Mouse (Mus musculus) embryo, embryonic 10 days (tissue): ENCODE results near the gene Trp63.
"Not testable (repeated sequence)": the region's sequence is repeated elsewhere in the genome, so short reads cannot be mapped to it uniquely, and the experiment has no call there.

Experiments
- DNase-seq: peaks from one replicate; pipeline ENCODE4 v3.0.0-alpha.2; 2015; ENCODE audit warnings: low spot score

Gene Trp63

DNA sequence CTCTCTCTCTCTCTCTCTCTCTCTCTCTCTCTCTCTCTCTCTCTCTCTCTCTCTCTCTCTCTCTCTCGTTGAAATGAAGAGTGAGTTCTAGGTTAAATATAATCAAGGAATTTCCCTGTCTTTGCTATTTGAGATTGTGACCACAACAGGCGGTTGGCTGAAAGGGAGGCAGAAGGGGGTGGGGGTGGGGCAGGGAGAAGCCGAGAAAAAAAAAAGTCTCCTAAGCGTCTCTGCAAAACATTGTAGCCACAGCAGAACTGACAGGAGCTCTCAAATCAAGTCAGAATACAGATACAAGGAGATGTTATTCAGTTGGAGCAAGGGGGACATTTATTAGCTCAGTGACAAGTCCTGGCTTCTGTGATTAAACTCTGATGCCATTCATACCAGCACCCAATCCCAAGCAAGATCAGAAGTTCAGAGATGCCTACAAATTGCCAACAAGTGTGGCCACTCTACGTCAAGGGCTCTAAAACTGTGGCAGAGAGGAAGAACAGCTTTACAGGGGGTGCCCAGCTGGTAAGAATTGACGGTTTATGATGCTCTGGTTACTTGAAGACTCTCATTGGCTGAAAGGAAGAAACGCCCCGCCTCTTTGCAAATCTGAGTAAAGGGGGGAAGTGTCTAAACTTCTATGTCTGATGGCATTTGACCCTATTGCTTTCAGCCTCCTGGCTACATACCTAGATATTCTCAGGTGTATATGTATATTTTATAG is at the start of gene Trp63:
Gene Trp63 (plus strand): TSS at position 233 of the 718 bp plus-strand sequence.
- no peak for DNase-seq

DNA sequence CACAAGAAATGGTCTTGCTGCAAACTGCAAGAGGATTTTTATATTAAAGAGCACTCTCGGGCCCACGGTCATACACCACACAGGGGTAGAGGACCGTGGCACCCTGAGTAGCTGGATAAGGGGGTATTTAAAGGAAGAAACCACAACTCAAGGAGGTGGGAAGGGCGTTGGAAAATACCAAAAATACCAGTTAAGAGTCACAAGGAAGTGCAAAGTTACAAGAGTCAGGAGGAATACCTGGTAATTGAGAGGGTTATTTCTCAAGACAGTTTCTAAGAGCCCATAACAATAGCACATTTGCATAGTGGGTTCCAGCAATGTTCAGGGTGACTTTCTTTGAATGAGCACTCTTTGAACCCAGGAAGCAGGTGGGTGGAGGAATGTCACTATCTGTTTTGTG is 38.8 kb upstream of the Trp63 start:
- DNase-seq: not testable (repeated sequence)

DNA sequence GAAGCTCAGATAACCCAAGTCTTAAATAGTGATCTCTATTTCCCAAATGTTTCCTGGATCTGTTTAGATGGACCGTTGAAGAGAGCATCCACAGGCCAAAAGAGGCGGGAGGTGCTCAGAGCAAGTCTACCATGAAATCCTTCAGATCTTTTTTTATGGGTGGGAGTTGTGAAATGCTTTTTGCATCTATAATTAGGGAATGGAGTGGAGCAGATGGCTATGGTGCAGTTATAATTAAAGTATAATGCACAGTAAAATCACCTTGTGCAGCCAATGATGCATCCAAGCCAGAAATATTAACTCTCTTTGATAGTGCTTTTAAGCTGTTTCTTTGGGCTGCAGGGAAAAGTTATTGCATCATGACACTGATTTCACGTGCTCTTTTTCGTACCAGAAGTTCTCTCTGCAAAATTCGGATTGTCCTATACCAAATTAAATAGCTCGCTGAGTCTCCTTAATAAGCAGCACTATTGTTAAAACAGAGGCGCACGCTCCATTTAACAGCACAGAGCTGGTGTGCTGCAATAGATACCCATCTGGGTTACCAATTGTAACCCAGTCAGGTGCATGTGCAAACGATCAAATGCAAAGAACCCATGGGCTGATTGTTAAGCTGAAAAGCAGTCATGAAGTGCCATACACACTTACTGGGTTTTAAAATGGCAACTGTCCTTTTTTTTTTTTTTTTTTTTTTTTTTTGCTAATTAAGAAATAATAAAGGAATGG is 22.9 kb upstream of the Trp63 start:
- no peak for DNase-seq

DNA sequence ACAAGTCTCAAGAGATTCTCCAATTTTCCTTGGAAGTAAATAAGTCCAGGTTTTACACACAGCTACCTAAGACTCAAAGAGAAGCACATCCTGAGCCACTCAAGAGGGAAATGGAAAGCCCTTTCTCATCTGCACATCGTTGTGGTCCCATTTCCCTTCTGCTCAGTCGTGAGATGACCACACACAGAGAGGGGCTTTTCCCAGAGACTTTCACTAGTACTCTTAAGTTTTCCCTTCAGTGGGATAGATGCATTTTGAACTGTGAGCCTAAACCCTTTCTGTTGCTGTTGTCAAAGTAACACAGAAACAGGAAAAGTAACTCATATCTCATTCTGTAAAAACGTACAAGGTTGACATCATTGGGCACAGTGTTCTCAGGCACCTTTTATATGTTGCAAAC is 20.4 kb upstream of the Trp63 start:
- DNase-seq: no peak

DNA sequence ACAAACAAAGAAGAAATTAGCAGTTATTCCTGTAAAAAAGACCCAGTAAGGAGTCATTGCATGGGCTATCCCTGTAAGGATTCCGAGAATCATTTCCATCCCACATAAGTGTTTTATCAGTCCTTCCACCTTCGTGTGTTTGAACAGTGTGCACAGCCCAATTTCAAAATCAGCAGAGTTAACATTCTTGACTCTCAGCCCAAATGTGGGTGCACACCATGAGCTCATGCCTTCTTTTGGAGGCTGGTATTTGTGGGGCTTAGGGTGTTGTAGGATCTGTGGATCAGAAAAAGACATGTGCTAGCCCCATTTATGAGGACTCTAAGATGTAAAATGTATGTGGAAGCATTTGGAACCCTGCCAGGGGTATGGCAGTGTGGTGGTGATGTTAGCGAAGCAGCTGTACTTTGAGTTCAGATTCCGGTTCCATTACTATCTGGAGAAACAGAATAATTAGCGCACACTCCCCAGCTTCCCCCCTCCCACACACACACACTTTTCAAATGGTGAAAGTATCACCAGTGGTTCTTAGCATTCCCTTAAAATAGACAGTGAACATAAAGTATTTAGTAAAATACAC is 9.6 kb upstream of the Trp63 start:
- DNase-seq: no peak

DNA sequence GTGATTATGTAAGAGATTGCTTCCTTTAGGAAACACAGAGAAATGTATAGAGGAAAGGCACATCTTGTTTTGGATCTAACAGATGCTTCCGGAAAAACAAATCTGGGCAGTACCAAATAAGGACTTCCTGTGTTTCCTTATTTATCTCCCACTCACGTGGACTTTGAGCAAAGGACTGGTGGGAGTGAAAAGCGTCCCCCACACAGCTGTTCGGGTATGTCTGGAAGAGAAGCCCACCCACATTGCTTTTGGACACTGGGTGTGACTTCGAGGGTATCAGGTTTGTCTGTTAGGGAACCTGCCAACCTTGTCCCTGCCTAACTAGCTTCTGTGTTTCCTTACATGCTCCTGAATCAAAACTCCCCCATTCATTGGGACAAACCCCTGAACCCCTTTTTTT is 3.2 kb upstream of the Trp63 start:
- DNase-seq: no peak

DNA sequence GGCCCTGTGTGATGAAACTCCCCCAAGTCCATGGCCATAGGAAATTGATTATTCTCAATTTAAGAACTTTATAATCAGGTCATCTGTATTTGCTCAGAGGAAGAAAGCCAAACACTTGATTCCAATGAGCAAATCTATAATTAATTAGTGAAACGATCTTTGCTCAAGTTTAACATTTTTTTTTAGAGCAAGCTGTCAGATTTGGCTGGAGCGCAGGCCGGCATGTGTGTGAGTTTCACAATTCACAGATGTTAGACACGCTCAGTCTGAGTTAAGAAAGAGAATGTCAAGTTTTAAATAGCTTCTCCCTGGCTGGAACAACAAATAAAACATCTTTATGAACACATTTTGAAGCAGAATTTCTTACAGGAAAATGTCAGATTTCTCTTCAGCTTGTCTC is 1.0 kb upstream of the Trp63 start:
- DNase-seq: no peak

DNA sequence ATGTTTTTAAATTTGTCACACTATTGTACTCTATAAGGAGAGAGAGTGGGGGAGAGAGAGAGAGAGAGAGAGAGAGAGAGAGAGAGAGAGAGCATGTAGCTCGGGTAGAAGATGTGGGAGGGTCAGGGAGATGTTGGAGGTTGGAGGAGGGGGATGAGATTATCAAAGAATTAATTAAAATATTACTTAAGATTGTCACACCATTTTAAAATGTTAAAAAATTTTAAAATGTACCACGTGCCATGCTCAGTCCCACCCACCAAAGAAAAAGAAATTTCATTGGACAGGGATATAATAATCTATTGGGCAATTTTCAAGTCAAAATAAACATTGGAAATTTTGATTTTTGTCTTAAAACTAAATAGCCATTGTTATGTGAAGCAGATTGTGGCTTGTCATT is 1.0 kb downstream of the Trp63 start:
- DNase-seq: no peak

DNA sequence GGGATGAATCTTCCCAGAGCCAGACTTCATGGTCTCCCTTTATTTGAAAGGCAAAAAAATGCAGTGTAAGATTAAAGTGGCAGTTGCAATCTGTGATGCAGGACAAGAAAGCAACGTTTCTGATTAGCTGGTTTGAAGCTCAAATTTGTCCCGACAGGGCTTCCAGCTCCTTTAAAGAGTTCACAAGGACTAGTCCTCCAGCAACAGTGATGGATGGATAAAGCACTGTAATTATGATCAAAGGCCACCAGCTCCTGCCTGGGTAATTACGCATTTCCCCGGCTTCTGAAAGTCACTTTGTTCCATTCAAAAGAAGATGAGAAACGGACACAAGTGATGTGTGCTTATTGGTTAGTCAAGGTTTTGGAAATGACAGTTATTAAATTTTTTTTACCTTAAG is 7.0 kb downstream of the Trp63 start:
- peak; percentile 48 for DNase-seq

DNA sequence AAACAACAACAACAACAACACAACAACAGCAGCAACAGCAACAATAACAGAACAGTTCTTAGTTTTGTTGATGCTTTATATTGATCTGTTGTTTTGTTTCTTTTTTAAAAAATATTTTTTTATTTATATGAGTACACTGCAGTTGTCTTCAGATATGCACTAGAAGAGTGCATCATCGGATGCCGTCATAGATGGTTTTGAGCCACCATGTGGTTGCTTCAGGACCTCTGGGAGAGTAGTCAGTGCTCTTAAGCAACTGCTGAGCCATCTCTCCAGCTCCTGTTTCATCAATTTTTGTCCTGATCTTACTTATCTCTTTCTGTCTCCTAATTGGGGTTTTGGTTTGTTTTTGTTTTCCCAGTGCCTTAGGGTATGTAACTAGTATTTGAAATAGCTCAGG is 17.7 kb downstream of the Trp63 start:
- DNase-seq: no peak

DNA sequence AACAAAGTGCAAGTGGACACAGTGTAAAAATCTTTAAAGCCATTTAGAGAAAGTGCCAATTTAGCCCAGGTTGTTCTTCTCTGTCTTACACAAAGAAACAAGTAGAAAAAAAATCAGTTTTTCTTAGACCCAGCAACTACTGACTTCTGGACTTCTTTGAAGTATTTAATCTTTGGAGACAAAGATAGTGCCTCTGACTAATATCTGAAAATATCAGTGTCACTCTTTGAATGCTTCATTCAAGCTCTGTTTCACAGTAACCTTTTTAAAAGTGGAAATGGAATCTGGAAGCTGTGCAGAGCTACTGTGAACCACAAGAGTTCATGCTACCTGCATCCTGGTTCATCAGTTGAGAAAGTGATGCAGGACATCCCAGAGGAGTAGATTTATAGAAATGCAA is 22.7 kb downstream of the Trp63 start:
- DNase-seq: no peak

DNA sequence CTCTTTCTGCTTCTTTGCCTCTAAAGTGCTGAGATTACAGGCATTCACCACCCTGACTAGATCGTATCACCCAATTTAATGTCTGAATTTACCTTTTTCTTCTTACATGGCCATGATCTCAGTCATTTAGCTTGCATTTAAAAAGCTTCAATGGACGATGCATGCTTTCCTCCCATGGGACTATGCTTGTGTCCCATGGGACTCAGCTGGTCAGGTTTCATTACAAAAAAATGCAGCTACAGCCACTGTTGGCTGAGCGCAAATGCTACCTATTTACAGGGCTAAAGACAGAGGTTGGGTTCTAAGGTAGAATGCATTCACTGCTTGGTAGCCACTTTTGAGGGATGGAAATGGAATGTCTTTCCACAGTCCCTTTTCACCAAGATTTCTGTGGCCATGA is 32.2 kb downstream of the Trp63 start:
- no peak for DNase-seq

DNA sequence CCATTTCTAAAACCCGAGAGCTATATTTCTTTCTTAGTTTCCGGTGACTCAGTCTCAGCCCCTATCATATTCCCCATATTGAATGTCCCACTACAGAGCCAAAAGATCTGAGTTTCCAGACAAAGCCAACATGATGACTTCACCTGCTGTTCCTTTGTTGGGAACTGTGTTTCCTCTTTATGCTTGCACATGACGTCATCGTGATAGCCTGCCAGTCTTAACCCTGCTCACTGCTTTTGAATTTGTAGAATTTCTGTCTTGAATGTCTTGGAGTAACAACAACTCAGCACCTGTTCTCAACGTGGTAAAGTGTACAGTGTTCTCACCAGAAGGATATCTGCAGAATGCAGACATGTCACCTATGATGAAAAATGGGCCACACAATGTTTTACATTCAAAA is 39.6 kb downstream of the Trp63 start:
- DNase-seq: no peak

DNA sequence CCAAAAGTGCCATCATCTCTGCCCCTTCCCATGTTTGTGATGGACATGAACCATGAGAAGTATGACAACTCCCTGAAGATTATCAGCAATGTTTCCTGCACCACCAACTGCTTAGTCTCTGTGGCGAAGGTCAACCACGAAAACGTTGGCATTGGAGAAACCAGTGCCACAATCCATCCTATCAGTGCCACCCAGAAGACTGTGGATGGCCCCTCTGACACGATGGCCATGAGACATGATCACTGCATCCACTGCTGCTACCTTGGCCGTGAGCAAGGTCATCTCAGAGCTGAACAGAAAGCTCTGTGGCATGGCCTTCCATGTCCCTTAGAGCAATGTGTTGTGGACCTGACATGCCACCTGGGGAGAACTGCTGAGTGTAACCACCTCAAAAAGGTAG is 43.4 kb downstream of the Trp63 start:
- no peak for DNase-seq

DNA sequence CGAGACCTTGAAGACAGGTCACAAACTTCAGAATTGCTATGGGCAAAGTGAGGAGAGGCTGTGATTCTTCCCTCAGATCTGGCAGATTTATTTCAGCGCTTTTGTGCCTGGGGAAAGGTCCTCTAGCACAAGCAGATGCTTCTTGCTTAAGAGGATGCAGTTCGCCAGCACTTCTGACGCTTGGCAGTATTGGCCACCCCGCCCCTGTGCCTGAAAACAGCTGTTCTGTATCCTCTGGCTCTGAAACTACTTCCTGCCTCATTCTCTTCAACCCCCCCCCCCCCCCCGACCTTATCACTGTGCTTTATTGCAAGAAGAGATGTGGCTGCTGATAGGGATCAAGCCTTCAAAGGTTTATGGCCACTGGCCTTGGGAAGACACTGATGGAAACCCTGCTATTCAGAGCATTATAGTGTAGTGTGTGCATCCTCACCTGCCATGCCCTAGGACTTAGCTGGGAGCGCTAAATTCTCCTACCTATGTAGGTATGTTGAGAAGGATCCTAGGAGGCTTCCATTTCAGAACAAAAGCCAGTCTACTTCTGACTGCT is 44.5 kb downstream of the Trp63 start:
- peak; percentile 10 for DNase-seq

DNA sequence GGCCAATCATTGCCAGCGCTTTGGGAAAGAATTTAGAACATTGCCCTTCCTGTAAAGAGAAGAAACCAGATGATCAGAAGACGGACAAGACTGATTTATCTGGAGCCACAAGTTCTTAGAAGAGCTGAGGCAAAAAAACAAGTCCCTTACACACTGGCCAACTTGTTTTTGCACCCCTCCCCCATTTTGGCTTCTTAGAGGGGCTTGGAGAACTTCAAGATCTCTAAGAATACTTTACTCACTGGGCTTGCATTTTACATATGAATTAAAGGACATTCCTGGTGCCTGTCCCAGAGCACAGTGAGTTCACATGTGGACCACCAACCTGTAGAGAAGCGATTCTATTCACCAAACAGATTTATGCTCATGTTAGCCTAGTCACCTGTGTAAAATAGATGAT is 53.3 kb downstream of the Trp63 start:
- no peak for DNase-seq

DNA sequence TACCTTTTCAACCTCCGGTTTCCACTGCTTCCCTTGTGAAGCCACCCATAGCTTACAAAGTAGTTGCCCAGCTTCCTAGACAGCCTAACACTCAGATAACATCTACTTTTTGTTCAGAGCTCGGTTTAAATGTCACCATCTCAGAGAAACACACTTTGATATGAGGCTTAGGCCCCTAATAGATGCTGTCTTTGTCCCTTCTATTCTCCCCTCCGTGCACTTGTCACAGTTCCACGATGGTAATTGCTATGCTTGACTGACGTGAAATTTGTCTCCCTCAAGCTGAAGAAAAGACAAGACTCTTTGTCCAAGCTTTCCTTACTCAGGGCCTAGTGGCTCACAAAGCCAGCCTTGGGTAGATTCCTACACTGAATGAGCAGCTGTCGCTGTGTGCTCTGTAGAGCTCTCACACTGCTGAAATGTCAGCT is 54.1 kb downstream of the Trp63 start:
- DNase-seq: peak; percentile 44

DNA sequence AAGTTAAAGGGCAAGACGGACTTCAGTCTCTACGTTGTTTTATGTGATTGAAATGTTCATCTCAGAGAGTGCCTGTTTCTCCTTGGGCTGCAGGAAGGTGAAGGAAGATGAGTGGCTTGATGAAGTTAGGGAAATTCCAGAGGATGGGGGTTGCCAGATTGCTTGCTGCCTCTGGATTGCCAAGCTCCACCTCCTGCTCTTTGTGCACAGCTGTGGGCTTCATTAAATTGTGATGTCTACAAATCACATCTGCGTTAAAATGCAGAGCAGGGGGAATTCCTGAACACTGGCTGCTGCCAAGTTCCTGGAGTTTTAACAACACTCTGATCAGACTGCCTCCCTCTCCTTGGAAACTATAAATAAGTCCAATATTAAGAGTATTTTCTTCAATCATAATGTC is 63.2 kb downstream of the Trp63 start:
- DNase-seq: peak; percentile 50

DNA sequence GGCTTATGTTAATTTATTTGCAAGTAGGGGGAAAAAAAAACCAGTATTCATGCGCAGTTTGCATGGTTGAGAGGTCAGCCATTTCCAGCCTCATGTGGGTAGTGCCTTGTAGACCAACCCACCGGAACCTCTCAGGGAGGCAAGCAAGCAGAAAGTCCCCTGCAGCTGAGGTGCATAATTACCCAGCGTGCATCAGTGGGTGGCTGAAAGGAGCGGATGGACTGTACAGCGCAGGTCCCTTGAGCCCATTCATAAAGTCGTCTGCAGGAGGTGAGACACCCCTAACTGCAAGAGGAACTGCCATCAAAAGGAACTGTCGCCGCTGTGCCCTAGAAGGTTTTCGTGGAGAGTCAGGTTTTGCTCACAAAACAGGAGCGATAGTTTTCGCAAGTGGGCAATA is 68.3 kb downstream of the Trp63 start:
- no peak for DNase-seq

DNA sequence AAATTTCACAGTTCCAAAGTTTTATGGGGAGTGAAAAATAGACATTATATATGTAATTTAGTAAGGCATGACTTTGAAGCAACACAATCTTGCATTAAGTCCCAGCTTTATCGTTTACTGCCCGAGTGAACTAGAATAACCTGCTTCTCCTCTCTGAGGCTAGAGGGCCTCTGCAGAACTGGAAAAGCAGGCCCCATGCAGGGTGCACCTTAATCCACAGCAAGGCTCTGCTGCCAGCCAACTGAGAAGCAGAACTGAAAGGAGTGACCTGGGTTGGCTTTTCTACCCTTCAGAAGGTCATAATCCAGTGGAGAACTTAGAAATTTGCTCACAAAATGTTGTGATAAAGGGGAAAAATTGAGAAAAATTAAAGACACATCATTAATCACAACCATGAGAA is 74.5 kb downstream of the Trp63 start:
- DNase-seq: no peak

DNA sequence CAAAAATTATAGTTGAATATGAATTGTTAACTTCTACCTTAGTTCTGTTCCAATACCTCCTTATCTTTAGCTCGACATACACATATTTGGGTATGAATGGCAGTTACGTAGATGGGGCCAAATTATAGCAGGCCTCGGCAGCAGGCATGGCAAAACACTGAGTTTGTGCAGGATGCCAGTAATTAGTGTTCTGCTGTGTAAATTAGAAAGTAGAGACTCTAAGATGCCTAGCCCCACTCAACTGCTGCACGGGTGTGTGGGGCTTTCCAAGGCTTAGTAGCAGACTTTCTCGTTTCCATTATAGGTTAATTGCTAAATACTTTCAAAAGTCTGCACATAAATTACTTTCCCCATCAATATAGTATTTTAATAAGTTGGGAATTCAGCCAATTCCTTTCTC is 82.0 kb downstream of the Trp63 start:
- DNase-seq: no peak

DNA sequence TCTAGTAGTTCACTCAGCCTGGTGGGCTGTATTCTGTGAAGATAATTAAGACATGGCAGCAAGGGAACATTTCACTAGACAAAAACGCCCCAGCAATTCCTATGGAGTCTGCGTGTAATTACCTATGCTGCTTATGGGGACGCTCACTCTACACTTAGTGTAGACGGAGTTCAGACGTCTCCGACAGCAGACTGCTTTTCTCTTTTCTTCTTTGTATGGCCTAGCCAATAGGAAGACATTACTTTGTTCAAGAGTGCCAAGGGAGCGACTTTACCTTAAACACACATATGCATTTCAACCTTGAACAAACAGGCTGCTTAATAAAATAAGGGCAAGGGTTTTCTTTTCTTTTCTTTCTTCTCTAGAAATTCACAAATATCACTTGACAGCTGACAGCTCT is 91.0 kb downstream of the Trp63 start:
- DNase-seq: no peak

DNA sequence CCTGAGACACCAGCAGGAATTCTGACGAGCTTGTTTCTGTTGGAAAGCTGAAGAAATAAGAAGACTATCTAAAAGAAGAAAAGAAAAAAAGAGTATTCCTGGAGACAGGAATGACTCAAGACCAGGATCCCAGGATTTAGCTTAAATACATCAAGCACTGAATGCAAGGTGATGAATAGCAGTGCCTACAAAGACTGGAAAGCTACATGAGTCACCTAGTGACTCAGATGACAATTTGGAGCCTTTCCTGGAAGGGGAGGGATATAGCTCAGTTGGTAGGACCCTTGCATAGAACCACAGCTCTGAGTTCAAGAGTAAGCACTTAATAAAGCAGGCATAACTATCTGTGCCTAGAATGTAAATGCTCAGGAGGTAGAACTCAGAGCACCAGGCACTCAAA is 93.9 kb downstream of the Trp63 start:
- no peak for DNase-seq
